Mouse (Mus musculus): ENCODE results near the gene Ltf.

Ltf gene

DNA sequence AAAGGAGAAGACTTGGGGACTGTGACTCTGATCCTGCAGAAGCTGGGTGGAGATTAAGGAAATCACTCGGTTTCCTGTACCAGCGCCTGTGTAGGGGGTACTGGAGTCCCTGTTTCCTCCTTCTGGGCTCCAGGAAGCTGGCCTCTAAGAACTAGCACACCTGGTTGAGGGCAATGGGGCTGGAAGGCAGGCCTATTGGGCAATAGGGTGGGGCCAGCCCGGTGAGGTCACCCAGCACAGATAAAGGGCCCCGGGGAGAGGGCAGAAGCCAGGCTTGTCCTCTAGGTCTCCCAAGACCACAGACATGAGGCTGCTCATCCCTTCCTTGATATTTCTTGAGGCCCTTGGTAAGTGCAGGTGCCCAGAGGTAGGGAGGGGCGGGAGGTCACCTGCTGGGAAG is at the start of gene Ltf:
Gene Ltf, plus strand, starts transcription at position 250 of the 400 bp plus-strand sequence.
- CTCF ChIA-PET, result no interaction called here

DNA sequence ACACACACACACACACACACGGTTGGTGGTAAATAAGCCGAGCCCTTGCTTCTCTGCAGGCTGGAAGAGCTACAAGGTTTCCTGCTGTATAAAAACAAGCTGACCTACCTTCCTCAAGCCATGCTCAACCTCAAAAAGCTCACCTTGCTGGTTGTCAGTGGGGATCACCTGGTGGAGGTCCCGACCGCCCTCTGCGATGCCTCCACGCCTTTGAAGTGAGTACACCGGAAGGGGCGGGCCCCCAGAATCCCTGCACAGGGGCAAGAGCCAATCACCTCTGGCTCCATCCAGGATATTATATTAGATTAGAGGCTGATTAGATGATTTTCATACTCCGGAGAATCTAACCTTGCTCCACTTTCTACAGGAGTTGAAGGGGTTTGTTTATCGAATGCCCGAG is 39.7 kb upstream of the Ltf start:
- CTCF ChIA-PET, result no interaction called here

DNA sequence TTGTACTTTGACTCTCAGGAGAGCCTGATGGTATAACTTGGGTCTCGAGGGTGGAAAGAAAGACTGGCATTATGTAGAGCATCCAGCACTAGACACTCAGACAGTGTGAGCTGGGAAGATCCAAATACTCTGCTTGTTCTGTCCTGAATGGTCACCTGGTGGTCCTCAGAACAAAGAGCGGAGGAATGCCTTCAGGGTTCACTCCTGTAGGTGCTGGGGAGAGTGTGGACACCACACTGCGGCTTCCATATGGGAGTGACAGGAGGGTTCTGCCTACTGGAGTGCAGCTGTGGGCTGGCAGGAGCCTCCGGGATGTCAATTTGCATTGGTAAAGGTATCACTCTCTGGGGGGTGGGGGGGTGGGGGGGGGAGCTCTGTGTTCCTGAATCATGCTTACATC is 36.7 kb upstream of the Ltf start:
- CTCF ChIA-PET, result no interaction called here

DNA sequence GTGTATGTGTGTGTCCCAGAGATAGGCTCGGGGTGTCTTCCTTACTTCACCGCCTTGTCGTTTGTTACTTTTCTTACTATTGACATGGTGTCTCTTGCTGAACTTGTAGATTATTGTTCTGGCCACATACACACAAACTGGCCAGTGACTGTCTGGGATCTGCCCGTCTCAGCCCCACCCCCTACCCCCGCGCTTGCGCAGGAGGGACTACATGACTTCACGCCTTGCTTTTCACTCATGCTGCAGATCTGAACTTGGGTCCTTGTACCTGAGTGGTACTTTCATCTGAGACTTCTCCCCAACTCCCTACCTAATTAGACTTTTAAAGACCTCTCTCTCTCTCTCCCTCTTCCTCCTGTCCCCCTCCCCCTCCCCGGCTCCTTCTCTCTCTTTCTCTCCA is 35.0 kb upstream of the Ltf start:
- CTCF ChIA-PET, result no interaction called here

DNA sequence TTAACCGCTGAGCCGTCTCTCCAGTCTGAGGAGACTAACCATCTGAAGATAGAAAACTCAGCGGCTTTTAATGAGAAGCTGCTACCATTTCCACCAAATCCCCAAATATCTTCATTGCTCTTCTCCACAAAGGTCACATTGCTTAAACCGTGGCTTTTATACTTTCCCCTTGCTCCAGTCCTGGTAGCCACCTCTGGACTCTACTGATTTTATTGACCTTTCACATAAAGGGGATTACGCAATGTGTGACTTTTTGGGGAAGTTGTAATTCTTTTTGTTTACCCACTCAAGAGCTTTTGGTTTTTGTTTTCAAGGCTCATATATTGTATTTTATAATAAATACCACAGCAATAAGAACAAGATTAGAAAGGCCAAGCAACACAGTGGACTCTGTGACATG is 33.5 kb upstream of the Ltf start:
- CTCF ChIA-PET, result no interaction called here

DNA sequence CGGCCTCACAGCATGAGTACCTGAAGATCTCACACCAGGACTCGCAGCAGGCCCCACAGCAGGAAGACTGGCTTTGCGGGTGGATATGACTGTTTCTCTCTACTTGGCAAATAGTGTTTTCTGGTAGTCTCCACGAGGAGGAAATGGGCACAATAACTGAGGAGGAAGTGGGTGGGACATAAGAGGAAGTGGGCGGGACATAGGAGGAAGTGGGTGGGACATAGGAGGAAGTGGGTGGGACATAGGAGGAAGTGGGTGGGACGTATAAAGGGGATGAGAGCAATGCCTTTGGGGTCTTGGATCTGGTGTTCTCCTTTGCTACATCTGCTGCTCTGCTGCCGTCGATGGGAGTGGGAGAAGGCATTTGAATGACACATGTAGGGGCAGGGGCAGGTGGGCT is 33.1 kb upstream of the Ltf start:
- CTCF ChIA-PET, result no interaction called here

DNA sequence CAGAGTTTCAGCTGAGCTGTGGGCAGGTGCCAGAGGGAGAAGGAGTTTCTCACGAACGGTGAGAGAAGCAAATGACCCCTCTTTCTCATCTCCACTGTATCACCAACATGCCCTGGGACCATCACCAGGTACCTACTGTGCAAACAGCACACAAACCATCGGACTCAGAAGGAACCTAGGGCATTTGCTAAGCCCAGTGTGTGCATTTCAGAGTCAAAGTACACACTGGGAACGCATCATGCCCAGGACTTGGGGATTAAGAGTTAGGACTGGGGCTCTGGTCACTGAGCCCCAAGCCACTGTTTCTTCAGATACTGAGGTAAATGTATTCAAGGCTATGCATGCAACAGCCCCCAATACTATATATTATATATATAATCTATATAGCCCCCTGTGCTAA is 31.7 kb upstream of the Ltf start:
- CTCF ChIA-PET, result no interaction called here

DNA sequence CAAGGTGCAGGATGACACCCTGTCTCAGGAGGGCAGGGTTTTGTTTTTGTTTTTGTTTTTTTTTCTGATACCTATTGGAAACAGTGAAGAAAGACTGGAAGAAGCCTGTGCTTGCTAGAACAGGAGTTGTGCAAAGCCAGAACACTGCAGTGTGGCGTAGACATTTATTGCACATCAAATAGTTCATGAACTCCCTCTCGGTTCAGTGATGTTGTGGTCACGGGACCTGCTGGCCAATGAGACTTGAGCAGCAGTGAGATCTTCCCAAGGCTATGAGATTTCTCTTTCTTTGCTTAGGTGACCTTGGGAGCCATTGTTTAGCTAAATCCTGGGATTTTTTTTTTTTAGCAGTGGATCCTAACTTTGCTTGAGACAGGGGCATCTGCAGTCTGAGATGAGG is 31.0 kb upstream of the Ltf start:
- CTCF ChIA-PET, result interaction anchor here (0.6 kb wide), 1 partner anchor 109 kb away, joined by 5 read pairs; no protein-coding TSS in a partner anchor

DNA sequence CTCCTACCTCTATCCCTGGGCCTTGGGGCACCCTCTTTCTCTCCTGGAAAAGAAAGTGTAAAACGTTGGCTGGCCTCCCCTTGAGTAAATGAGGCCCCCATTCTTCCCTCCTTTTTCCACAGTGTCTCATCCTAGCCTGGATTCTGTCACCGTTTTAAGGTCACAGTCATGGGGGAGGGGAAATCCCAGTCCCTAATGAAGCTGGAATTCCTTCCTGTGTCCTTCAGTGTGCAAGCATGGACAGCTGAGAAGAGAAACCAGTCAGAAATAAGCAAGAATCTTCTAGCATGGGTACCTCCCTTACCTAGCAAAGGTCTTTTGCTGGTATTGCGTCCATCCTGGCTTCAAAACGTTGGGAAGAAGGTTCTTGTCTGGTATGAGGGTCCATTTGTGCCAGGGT is 29.9 kb upstream of the Ltf start:
- CTCF ChIA-PET, result interaction anchor here (0.6 kb wide), 1 partner anchor 753 kb away, joined by 4 read pairs; no protein-coding TSS in a partner anchor

DNA sequence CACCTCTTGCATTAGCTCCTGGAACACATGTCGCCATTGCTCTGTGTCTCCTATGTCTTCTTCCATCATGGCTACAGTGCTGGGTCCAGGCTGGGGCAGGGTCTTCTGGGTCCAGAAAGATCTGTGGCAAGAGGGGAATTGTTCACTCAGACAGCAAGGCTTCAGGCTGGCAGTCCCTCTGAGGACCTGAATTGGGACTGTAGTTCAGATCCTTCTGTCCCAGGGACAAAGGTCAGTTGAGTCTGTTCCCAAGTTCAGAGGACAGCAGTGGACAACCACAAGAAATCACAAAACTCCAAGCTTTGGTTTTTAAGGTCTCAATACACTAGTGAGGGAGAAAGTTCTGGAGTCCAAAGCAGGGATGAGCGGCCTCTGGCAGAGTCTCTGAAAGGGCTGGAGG is 29.5 kb upstream of the Ltf start:
- CTCF ChIA-PET, result interaction anchor here (0.6 kb wide), 1 partner anchor 753 kb away, joined by 4 read pairs; no protein-coding TSS in a partner anchor

DNA sequence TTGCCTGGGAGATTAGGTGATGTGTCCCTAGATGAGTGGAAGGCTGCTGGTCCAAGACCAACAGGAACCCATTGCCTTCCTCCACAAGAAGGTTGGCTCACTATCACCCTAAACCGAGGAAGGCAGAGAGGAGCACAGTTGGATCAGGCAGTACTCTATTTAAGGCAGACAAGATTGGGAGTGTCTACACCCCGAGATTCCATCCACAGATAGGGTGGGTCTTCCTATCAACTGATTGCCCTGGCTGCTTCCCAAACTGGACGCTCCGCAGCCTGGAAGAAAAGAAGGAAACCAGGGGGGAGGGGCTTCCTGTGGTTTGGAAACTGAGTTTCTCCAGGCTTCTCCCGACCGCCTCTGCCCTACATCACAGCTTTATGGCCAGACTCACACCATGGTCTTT is 28.9 kb upstream of the Ltf start, which contains the start of gene Rtp3:
Gene Rtp3, minus strand, starts transcription at position 380 of the 400 bp plus-strand sequence.
- CTCF ChIA-PET, result no interaction called here

DNA sequence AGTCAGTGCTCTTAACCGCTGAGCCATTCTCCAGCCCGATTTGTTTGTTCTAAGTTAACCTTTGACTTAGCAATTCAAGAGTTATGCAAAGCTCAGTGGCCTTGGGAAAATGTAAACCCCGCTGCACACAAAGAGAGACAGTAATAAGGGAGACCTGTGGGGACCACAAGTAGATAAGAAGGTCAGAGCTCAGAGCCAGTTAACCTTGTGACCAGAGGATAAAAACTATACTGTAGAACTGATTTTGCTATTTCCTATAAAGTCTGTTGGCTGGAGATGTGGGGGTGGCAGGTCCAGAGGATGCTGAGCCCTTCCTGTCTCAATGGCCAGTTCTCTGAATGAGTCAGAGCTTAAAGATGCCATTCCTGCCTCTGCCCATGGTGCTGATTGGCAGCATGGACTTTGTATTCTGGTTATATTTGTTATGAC is 25.8 kb upstream of the Ltf start:
- CTCF ChIA-PET, result interaction anchor here (0.6 kb wide), 1 partner anchor 209 kb away, joined by 3 read pairs; no protein-coding TSS in a partner anchor

DNA sequence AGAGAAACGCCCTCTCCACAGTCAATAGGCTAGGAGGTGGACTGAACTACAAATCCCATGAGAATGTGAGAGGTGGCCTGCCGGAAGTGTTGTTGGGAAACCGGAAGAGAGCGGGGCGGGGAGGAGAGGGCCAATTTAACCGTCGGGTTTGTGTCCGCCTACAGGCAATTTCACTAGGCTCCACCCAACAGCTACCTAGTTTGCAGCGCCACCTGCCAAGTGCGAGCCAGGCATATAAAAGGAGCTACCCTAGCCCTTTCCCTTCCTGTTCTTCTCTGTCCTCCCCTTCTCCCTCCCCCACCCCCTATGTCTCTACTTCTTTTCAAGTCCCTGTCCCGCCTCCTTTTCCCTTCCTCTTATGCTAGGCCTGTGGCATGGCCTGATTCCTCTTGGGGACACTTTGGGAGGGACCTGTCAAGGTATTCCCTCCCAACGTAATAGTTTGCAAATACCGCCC is 24.3 kb upstream of the Ltf start:
- CTCF ChIA-PET, result no interaction called here

DNA sequence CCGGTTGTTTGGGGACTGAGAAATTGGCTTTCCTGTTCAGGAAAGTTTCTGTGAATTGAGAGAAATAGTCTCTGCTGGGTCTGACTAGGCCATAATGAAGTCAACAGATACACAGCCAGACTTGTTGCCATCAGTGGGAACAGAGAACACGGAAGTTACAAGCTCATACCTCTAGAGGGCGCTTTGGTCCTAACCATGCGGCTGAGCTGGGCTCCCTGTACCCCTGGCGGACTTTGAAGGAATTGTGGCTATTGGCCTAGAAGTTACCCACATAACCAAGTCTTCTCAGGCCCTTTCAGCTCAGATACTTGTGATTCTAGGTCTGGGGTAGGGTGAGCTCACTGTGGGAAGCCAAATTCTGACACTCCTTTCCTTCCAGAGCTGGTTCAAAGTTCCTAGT is 21.8 kb upstream of the Ltf start:
- CTCF ChIA-PET, result interaction anchor here (0.5 to 0.6 kb wide), 2 partner anchors 226 to 656 kb away, joined by 3 to 7 read pairs; no protein-coding TSS in a partner anchor

DNA sequence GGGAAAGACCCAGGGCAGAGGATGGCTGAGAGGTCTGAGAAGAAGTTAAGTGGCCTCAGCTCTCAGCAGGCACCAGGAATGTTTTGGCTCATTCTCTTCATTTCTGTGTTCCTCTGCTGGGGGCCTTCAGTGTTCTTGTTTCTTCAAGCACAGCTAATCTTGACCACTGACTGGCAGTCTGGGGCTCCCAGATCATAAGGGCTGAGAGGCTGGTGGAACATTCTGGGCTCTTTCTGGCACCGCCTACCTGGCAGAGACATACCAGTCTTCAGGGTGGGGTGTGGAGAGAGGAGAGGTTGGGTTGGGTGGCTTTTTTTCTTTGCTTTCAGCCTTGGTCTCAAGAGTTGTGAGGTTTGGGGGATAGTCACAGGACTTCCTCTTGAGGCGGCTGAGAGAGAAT is 20.0 kb upstream of the Ltf start:
- CTCF ChIA-PET, result interaction anchor here (0.7 kb wide), 1 partner anchor 21 kb away, joined by 3 read pairs; no protein-coding TSS in a partner anchor

DNA sequence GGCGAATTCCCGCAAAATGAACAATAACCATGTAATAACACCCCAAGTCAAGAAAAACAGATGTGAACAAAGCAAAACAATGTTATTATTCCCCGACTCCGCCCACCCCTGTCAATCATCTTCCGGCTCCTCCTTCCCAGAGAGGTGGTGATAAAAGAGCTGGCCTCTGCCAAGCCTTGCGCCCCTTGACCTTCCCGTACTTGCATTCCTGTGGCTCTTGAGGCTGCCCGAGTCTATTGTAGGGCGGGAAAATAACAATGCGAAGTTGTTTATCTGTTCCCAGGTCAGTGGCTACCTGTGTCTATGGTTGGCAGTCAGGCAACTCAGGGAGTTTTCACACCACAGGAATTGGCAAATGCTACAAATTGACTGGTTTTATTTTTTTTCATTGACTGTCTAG is 19.2 kb upstream of the Ltf start:
- CTCF ChIA-PET, result interaction anchor here (0.7 kb wide), 1 partner anchor 20 kb away, joined by 3 read pairs; no protein-coding TSS in a partner anchor

DNA sequence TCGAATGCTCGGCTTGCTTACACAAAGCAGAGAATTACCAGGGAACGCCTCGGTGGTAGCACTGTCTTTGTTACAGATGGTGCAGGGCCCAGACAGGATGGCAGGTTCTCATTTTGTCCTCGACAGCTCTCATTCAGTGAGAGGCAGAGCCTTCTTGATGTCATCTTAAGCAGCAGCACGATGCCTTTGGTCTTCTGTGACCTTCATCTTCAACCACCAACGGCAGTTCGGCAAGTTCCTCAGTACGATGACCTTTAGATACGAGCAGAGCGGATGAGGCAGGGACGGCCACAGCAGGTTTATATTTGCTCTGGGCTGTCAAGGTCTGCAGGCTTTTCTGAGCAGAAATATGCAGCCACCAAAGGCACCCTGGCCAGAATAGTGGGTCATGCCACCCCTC is 17.4 kb upstream of the Ltf start:
- CTCF ChIA-PET, result no interaction called here

DNA sequence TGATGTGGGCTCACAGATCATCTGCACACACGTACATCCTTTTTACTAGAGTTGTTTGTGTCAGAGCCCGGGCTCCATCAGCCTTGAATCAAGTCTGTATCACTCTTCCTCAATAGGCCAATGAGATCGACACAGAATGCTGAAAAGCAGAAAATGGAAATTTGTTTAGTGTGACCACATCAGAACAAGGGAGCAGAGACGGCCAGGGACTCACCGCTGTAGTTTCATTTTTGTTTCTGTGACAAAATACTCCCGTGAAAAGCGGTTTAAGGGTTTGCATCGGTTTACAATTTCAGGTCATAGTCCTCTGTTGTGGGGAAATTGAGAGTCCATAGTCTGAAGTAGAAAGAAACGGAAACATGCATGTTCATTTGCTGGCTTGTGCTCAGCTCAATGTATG is 15.8 kb upstream of the Ltf start:
- CTCF ChIA-PET, result no interaction called here

DNA sequence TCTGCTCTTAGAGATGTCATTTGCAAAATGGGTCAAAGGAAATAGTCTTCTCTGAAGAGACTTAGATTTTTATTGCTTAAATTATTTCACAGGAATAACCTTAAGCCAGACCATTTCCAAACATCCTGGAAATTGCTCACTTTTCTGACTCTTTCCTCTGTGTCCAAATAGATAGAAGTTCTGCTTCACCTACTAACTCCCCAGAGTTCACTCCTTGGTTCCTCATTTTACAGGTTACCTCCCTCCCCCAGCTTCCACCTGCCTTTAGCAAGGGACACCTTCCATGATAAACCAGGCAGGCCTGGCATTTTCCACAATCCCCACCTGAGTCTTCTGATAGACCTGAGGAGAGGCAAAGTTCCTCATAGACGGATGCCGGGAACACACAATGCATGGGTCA is 12.5 kb upstream of the Ltf start:
- CTCF ChIA-PET, result no interaction called here

DNA sequence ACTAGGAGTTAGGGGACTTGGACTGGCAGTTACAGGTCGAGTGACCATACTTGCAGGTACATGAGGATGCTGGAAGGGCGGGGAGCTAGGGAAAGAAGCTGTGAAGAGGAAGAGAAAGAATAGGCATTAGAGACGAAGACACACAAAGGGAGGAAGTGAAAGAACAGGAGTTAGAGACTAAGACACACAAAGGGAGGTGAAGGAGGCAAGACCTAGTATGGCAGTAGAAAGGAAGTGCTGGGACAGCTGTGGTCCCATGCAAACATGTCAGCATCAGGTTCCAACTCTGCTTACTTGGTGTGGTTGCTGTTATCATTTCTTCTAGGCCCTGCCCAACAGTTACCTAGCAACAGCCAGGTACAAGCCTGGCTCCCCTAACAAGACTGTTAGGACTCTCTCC is 9.3 kb upstream of the Ltf start:
- CTCF ChIA-PET, result no interaction called here

DNA sequence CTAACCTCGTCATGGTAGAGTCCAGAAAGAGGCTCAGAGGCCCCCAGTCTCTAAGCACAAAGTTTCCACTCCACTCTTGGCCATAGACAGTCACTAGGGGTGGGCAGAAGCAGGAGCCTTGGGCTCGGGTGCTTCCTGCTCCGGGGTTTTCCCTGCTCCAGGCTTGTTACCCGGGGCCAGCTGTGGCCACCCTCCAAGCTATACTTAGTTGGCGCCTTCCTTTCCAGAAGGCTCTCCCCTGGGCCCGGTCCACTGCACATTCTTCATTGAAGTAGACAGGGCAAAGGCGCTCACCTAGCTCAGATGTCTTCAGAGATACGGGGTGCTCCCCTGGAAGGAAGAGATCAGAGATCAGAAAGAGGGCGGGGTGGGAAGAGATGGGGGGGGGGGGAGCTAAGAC is 7.5 kb upstream of the Ltf start:
- CTCF ChIA-PET, result no interaction called here

DNA sequence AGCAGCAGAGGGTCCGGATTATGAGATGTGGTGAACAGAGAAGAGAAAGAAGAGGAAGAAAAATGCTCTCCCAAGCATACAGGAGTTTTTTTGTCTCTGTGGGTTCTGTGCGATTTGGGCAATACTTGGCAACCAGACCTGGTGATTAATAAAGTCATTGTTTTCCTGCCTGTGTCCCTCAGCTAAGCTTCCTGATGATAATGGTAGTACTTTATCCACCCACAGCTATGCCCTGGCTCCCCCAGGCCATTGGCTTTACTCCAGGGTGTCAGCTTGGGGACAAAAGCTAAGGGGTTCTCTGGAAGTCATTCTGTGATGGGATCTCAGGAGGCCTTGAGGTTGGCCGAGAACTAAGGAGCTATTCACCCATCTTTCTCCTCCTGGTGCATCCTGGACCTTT is 7.0 kb upstream of the Ltf start:
- CTCF ChIA-PET, result no interaction called here

DNA sequence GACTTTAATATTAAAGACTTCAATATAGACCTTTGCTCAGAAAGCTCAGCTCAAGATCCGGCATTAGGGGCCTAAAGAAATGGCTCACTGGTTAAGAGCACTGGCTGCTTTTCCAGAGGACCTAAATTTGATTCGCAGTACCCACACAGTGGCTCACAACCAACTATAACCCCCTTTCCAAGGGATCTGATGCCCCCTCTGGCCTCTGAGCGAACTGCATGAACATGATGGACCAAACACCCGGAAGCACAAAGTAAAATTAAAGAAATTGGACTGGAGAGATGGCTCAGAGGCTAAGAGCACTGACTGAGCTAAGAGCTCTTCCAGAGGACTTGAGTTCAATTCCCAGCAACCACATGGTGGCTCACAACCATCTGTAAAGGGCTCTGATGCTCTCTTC is 3.4 kb upstream of the Ltf start:
- CTCF ChIA-PET, result no interaction called here

DNA sequence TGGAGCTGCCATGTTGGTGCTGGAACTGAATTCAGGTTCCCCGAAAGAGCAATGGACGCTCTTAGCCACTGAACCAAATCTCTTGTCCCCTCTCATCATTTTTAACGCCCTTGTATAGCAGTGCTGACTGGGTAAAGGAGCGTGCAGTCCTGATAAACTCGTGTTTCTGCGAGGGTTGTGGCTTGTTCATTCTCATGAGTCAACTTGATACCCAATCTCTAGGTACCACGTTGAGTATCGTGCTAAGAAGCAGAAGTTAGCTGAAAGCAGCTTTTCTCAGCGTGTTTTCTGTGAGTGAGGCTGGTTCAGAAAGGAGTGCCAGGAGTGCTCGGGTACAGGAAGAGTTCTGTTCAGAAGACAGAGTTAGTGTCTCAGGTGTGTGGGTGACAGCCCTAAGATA is 7.7 kb downstream of the Ltf start:
- CTCF ChIA-PET, result no interaction called here

DNA sequence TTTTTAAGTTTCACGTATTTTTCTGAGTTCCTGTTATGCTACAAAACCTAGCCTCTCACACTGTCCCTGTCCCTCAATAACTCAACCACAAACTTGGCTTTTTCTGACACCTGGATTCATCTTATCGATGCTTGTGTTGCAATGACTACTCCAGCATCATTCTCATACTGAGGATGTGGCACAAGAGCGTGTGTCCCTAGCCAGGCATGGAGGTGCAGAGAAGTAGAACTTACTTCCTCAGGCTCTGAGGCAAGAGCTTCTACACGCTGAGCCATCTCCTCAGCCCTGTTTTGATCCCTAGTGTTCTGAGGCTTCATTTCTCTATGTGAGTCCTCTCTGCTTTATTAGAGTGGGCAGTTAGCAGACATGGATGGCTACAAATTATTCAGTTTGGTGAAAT is 14.6 kb downstream of the Ltf start:
- CTCF ChIA-PET, result no interaction called here
